Mouse (Mus musculus): ENCODE results near the gene Nmrk2.
A peak's percentile ranks its signal among the peaks of the same experiment; 100 is the strongest.
"Not testable (repeated sequence)": the region's sequence is repeated elsewhere in the genome, so short reads cannot be mapped to it uniquely, and the experiment has no call there.

The Nmrk2 gene

GRCm38 (mm10) chr10:81184765-81185164 lies 17.1 kb downstream of the Nmrk2 start:
- no peak for DNase-seq (ENCODE audit: low read depth, low spot score)

GRCm38 (mm10) chr10:81183805-81184204 lies 18.0 kb downstream of the Nmrk2 start, which contains the start of gene 4930442H23Rik:
Gene 4930442H23Rik (minus strand): TSS chr10:81183849.
- DNase-seq (ENCODE audit: low read depth, low spot score) = no peak

- DNase-seq (ENCODE audit: low read depth, low spot score) = peak; percentile 99
Measured at GRCm38 (mm10) chr10:81182336-81183333, 19.2 kb downstream of the Nmrk2 start, which contains the start of gene Dapk3. Gene Dapk3 (plus strand): TSS chr10:81183005.

GRCm38 (mm10) chr10:81181860-81182259 lies 20.0 kb downstream of the Nmrk2 start:
- not testable (repeated sequence) for DNase-seq (ENCODE audit: low read depth, low spot score)

GRCm38 (mm10) chr10:81180946-81181345 lies 20.9 kb downstream of the Nmrk2 start:
- DNase-seq (ENCODE audit: low read depth, low spot score) = no peak

- no peak for DNase-seq (ENCODE audit: low read depth, low spot score)
Measured at GRCm38 (mm10) chr10:81179451-81180342, 22.2 kb downstream of the Nmrk2 start.

- DNase-seq (ENCODE audit: low read depth, low spot score) = no peak
Measured at GRCm38 (mm10) chr10:81178927-81179326, 22.9 kb downstream of the Nmrk2 start.

- DNase-seq (ENCODE audit: low read depth, low spot score) = no peak
Measured at GRCm38 (mm10) chr10:81177958-81178712, 23.7 kb downstream of the Nmrk2 start.

GRCm38 (mm10) chr10:81177491-81177925 lies 24.3 kb downstream of the Nmrk2 start:
- no peak for DNase-seq (ENCODE audit: low read depth, low spot score)

GRCm38 (mm10) chr10:81176466-81177271 lies 25.2 kb downstream of the Nmrk2 start, which contains the start of gene Eef2:
Gene Eef2 (plus strand): TSS chr10:81176631.
- peak; percentile 97 for DNase-seq (ENCODE audit: low read depth, low spot score)

GRCm38 (mm10) chr10:81175936-81176465 lies 25.9 kb downstream of the Nmrk2 start:
- DNase-seq (ENCODE audit: low read depth, low spot score) = no peak

- DNase-seq (ENCODE audit: low read depth, low spot score) = not testable (repeated sequence)
Measured at GRCm38 (mm10) chr10:81175345-81175701, 26.5 kb downstream of the Nmrk2 start.

GRCm38 (mm10) chr10:81174617-81175344 lies 27.1 kb downstream of the Nmrk2 start:
- peak; percentile 71 for DNase-seq (ENCODE audit: low read depth, low spot score)

GRCm38 (mm10) chr10:81173132-81173531 lies 28.7 kb downstream of the Nmrk2 start:
- DNase-seq (ENCODE audit: low read depth, low spot score) = peak; percentile 79

- DNase-seq (ENCODE audit: low read depth, low spot score) = not testable (repeated sequence)
Measured at GRCm38 (mm10) chr10:81169411-81169900, 32.4 kb downstream of the Nmrk2 start.

- DNase-seq (ENCODE audit: low read depth, low spot score) = no peak
Measured at GRCm38 (mm10) chr10:81168521-81169244, 33.2 kb downstream of the Nmrk2 start.

- DNase-seq (ENCODE audit: low read depth, low spot score) = no peak
Measured at GRCm38 (mm10) chr10:81168087-81168431, 33.8 kb downstream of the Nmrk2 start.
